Mouse (Mus musculus): ENCODE results near the gene Cry2.

The Cry2 gene

GRCm38 (mm10) chr2:92371971-92372690 is 61.7 kb downstream of the Cry2 start:
- in situ Hi-C loops (cut with MboI; ENCODE audit: low sequenced_read_pairs), result no loop called here

GRCm38 (mm10) chr2:92370821-92371805 is 62.7 kb downstream of the Cry2 start:
- in situ Hi-C loops (cut with MboI; ENCODE audit: low sequenced_read_pairs), result no loop called here

DNA sequence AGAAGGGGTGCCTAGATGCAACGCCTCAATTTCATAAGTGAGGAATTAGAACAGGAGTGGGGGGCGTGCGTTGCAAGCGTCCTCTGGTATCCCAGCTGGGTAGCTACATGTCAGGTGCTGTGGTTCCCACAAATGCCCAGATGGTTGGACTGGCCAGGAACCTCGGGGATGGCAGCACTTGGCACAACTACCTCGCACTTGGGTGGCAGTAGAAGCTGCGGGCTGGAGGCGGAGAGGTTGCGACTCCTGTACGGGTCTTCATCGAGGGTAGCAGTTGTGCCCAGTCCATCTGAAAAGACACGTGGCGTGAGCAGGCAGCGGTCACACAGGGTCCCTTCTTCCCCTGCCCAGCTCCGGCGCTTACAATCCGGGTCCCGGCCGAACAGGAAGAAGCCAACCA is 63.5 kb downstream of the Cry2 start:
- in situ Hi-C loops (cut with MboI; ENCODE audit: low sequenced_read_pairs), result no loop called here

- in situ Hi-C loops (cut with MboI; ENCODE audit: low sequenced_read_pairs), result no loop called here
Measured at GRCm38 (mm10) chr2:92367383-92368029, 66.3 kb downstream of the Cry2 start.

- in situ Hi-C loops (cut with MboI; ENCODE audit: low sequenced_read_pairs), result no loop called here
Measured at GRCm38 (mm10) chr2:92365568-92365967, 68.3 kb downstream of the Cry2 start.

DNA sequence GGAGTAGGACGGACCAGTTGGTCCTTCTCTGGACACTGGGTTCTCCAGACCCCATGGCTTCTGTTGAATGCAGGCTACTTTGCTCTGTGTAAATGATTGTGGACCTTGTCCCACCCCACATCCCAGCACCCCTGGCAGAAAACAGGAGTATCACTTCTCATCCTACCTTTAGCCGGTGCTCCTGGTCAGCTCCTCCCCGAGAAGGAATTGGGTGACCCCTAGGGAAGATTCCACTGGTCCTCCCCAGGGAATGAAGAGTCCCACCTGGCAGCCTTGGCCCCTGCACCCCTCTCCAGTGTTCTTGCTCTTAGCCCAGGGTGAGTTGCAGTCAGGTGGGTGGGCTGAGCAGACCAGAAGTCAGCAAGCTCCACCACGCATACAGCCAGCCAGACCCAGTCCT is 69.8 kb downstream of the Cry2 start:
- in situ Hi-C loops (cut with MboI; ENCODE audit: low sequenced_read_pairs), result no loop called here

DNA sequence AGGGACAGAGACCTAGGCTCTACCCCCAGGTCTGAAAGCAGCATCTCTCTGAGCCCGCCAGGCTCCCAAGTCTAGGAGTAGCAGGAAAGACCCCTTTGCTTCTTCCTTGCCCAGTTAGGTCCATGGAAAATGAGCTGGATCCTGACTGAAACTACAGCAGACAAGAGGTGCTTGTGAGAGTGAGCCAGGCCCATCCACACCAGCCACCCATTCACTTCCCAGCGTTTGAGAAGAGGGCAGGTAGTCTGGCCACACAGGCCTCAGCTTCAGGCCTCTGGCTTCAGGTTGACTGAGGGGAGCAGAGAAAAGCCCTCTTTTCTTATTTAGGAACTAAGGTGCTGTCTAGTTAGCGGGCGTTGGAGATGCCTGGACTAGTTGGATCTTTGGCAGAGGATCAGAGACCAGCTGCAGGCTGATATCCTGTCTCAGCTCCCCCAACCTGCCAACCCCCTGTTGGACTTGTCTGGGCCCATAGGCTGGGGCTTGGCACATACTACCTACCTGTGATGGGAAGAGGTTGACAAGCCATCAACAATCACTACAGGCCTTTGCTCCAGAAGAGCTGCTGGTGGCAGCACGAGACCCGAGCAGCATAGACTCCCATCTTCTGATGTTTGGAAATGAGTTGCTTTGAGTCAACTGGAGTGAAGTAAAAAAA is 71.1 kb downstream of the Cry2 start:
- in situ Hi-C loops (cut with MboI; ENCODE audit: low sequenced_read_pairs), result no loop called here

GRCm38 (mm10) chr2:92361795-92362194 is 72.0 kb downstream of the Cry2 start:
- in situ Hi-C loops (cut with MboI; ENCODE audit: low sequenced_read_pairs), result no loop called here

- in situ Hi-C loops (cut with MboI; ENCODE audit: low sequenced_read_pairs), result no loop called here
Measured at GRCm38 (mm10) chr2:92360893-92361292, 73.0 kb downstream of the Cry2 start.

DNA sequence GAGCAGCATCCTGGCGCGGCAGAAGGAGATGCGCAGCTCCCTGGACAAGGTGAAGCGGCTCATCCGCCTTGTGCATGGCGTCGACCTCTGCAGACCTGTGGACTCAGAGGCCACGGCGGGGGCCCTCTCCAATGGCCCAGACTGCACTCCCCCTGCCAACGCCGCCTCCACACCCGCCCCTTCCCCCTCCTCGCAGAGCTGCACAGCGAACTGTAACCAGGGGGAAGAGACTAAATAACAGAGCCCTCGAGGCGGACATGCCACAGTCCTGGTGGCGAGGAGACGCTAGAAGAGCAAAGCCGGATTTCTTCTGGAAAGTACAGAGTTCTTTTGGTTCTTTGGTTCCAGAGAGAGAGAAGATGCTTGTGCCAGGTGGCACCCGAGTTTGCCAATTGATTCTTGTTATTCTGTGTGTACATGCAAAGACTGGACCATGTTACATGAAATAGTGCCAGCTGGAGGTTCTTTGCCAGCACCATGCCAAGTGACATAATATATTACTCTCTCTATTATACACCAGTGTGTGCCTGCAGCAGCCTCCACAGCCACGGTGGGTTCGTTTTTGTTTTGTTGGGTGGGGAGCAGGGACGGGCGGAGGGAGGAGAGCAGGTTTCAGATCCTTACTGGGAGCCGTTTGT is 73.5 kb downstream of the Cry2 start:
- in situ Hi-C loops (cut with MboI; ENCODE audit: low sequenced_read_pairs), result no loop called here

GRCm38 (mm10) chr2:92359301-92359700 is 74.5 kb downstream of the Cry2 start:
- in situ Hi-C loops (cut with MboI; ENCODE audit: low sequenced_read_pairs), result no loop called here

GRCm38 (mm10) chr2:92354224-92354623 is 79.6 kb downstream of the Cry2 start:
- in situ Hi-C loops (cut with MboI; ENCODE audit: low sequenced_read_pairs), result no loop called here
